Mouse (Mus musculus): ENCODE results near the gene Hebp1.

GRCm38 (mm10) chr6:135235742-135236141 lies 37.9 kb upstream of the Hebp1 start:
- no peak for TF ChIP-seq CTCF (IDR thresholded peaks at IDR 0.05; ENCODE audit: low read depth)
- no peak for TF ChIP-seq EP300 (IDR thresholded peaks at IDR 0.05; ENCODE audit: low read depth)
